Mouse (Mus musculus) telencephalon, adult 2 months (tissue): Measurements from ENCODE around the gene Etv5.
A peak's percentile ranks its signal among the peaks of the same experiment; 100 is the strongest.
"Not testable (repeated sequence)": the region's sequence is repeated elsewhere in the genome, so short reads cannot be mapped to it uniquely, and the experiment has no call there.

Experiments
- DNase-seq: peaks from one replicate; pipeline ENCODE4 v3.0.0-alpha.2; 2011; ENCODE audit warnings: low read depth, low spot score

Gene Etv5

GRCm38 (mm10) chr16:22396420-22396819 is 43.1 kb downstream of the Etv5 start:
- DNase-seq: no peak

- no peak for DNase-seq
These were observed 44.2 kb downstream of the Etv5 start for GRCm38 (mm10) chr16:22395093-22395844.

GRCm38 (mm10) chr16:22390348-22390897 is 49.1 kb downstream of the Etv5 start:
- no peak for DNase-seq

- peak; percentile 77 for DNase-seq
These were observed 50.2 kb downstream of the Etv5 start for GRCm38 (mm10) chr16:22389146-22389911.

- DNase-seq: no peak
These were observed 51.8 kb downstream of the Etv5 start for GRCm38 (mm10) chr16:22387731-22388130.

- DNase-seq: not testable (repeated sequence)
These were observed 57.5 kb downstream of the Etv5 start for GRCm38 (mm10) chr16:22382018-22382417.

- no peak for DNase-seq
These were observed 58.5 kb downstream of the Etv5 start for GRCm38 (mm10) chr16:22380981-22381380.

- DNase-seq: no peak
These were observed 59.5 kb downstream of the Etv5 start for GRCm38 (mm10) chr16:22379986-22380385.

GRCm38 (mm10) chr16:22379342-22379741 is 60.2 kb downstream of the Etv5 start:
- no peak for DNase-seq

GRCm38 (mm10) chr16:22377714-22378113 is 61.8 kb downstream of the Etv5 start:
- DNase-seq: no peak

- DNase-seq: no peak
These were observed 64.6 kb downstream of the Etv5 start for GRCm38 (mm10) chr16:22374898-22375297.

- DNase-seq: no peak
These were observed 66.8 kb downstream of the Etv5 start for GRCm38 (mm10) chr16:22372701-22373124.

GRCm38 (mm10) chr16:22372225-22372624 is 67.3 kb downstream of the Etv5 start:
- no peak for DNase-seq

- DNase-seq: no peak
These were observed 72.4 kb downstream of the Etv5 start for GRCm38 (mm10) chr16:22367099-22367498.

GRCm38 (mm10) chr16:22366040-22366439 is 73.5 kb downstream of the Etv5 start:
- DNase-seq: peak; percentile 76

GRCm38 (mm10) chr16:22365596-22365995 is 73.9 kb downstream of the Etv5 start:
- no peak for DNase-seq

GRCm38 (mm10) chr16:22358701-22359354 is 80.7 kb downstream of the Etv5 start:
- DNase-seq: no peak

GRCm38 (mm10) chr16:22354177-22354576 is 85.3 kb downstream of the Etv5 start:
- not testable (repeated sequence) for DNase-seq

- no peak for DNase-seq
These were observed 85.9 kb downstream of the Etv5 start for GRCm38 (mm10) chr16:22353639-22354038.

GRCm38 (mm10) chr16:22351194-22351593 is 88.3 kb downstream of the Etv5 start:
- DNase-seq: no peak

GRCm38 (mm10) chr16:22349798-22350197 is 89.7 kb downstream of the Etv5 start:
- no peak for DNase-seq
